Mouse (Mus musculus): ENCODE data around the gene Timm50. TPM values are rescaled to one million over a fixed set of nuclear protein-coding genes. Genes with fewer than 3 reads are reported as not detected.

The Timm50 gene
- 48.9 TPM for polyA plus RNA-seq (2015; fragmentation: Illumina TruSeq; extraction: RNeasy Lipid Tissue Mini Kit (QIAGEN cat#74804); ENCODE audit: low read depth, low replicate concordance)

GRCm38 (mm10) chr7:28311926-28312543 lies at the start of gene Timm50:
Gene Timm50, minus strand, starts transcription at chr7:28312072.

GRCm38 (mm10) chr7:28350155-28350883 lies 38.4 kb upstream of the Timm50 start, which contains the start of gene Rps16:
Gene Rps16, plus strand, starts transcription at chr7:28350652.

GRCm38 (mm10) chr7:28338108-28338998 lies 26.5 kb upstream of the Timm50 start, which contains the start of gene Supt5:
Gene Supt5, minus strand, starts transcription at chr7:28338746.

GRCm38 (mm10) chr7:28301616-28302433 lies 10.0 kb downstream of the Timm50 start, which contains the start of gene Dll3:
Gene Dll3, minus strand, starts transcription at chr7:28302238.

GRCm38 (mm10) chr7:28290638-28291590 lies 21.0 kb downstream of the Timm50 start, which contains the start of gene Selenov:
Gene Selenov, minus strand, starts transcription at chr7:28291186.

GRCm38 (mm10) chr7:28277615-28278278 lies 34.1 kb downstream of the Timm50 start, which contains the start of gene Eid2b:
Gene Eid2b, plus strand, starts transcription at chr7:28277739.

GRCm38 (mm10) chr7:28267129-28268041 lies 44.5 kb downstream of the Timm50 start, which contains the start of gene Eid2:
Gene Eid2, plus strand, starts transcription at chr7:28267881.

Other genes with a start within 250 kb of the Timm50 start
- gene Fcgbp, start 240.8 kb downstream of the Timm50 start, polyA plus RNA-seq (2015; fragmentation: Illumina TruSeq; extraction: RNeasy Lipid Tissue Mini Kit (QIAGEN cat#74804); ENCODE audit: low read depth, low replicate concordance) = 0.06 TPM
- gene 9530053A07Rik, start 182.6 kb downstream of the Timm50 start, polyA plus RNA-seq (2015; fragmentation: Illumina TruSeq; extraction: RNeasy Lipid Tissue Mini Kit (QIAGEN cat#74804); ENCODE audit: low read depth, low replicate concordance) = 0.04 TPM
- 60.8 TPM for gene Fbl, start 142.4 kb downstream of the Timm50 start, polyA plus RNA-seq (2015; fragmentation: Illumina TruSeq; extraction: RNeasy Lipid Tissue Mini Kit (QIAGEN cat#74804); ENCODE audit: low read depth, low replicate concordance)
- gene Dyrk1b, start 132.6 kb downstream of the Timm50 start, polyA plus RNA-seq (2015; fragmentation: Illumina TruSeq; extraction: RNeasy Lipid Tissue Mini Kit (QIAGEN cat#74804); ENCODE audit: low read depth, low replicate concordance) = 17.0 TPM
- 47.8 TPM for gene Eid2, start 44.2 kb downstream of the Timm50 start, polyA plus RNA-seq (2015; fragmentation: Illumina TruSeq; extraction: RNeasy Lipid Tissue Mini Kit (QIAGEN cat#74804); ENCODE audit: low read depth, low replicate concordance)
- 25.0 TPM for gene Eid2b, start 34.3 kb downstream of the Timm50 start, polyA plus RNA-seq (2015; fragmentation: Illumina TruSeq; extraction: RNeasy Lipid Tissue Mini Kit (QIAGEN cat#74804); ENCODE audit: low read depth, low replicate concordance)
- 0.74 TPM for gene Selenov, start 20.9 kb downstream of the Timm50 start, polyA plus RNA-seq (2015; fragmentation: Illumina TruSeq; extraction: RNeasy Lipid Tissue Mini Kit (QIAGEN cat#74804); ENCODE audit: low read depth, low replicate concordance)
- gene Dll3, start 9.8 kb downstream of the Timm50 start, polyA plus RNA-seq (2015; fragmentation: Illumina TruSeq; extraction: RNeasy Lipid Tissue Mini Kit (QIAGEN cat#74804); ENCODE audit: low read depth, low replicate concordance) = 1.0 TPM
- 94.6 TPM for gene Supt5, start 26.7 kb upstream of the Timm50 start, polyA plus RNA-seq (2015; fragmentation: Illumina TruSeq; extraction: RNeasy Lipid Tissue Mini Kit (QIAGEN cat#74804); ENCODE audit: low read depth, low replicate concordance)
- 704 TPM for gene Rps16, start 38.6 kb upstream of the Timm50 start, polyA plus RNA-seq (2015; fragmentation: Illumina TruSeq; extraction: RNeasy Lipid Tissue Mini Kit (QIAGEN cat#74804); ENCODE audit: low read depth, low replicate concordance)
- 4.3 TPM for gene Plekhg2, start 60.5 kb upstream of the Timm50 start, polyA plus RNA-seq (2015; fragmentation: Illumina TruSeq; extraction: RNeasy Lipid Tissue Mini Kit (QIAGEN cat#74804); ENCODE audit: low read depth, low replicate concordance)
- gene Zfp36, start 68.2 kb upstream of the Timm50 start, polyA plus RNA-seq (2015; fragmentation: Illumina TruSeq; extraction: RNeasy Lipid Tissue Mini Kit (QIAGEN cat#74804); ENCODE audit: low read depth, low replicate concordance) = 2.7 TPM
- gene Med29, start 80.6 kb upstream of the Timm50 start, polyA plus RNA-seq (2015; fragmentation: Illumina TruSeq; extraction: RNeasy Lipid Tissue Mini Kit (QIAGEN cat#74804); ENCODE audit: low read depth, low replicate concordance) = 31.3 TPM
- 102 TPM for gene Paf1, start 80.9 kb upstream of the Timm50 start, polyA plus RNA-seq (2015; fragmentation: Illumina TruSeq; extraction: RNeasy Lipid Tissue Mini Kit (QIAGEN cat#74804); ENCODE audit: low read depth, low replicate concordance)
- 4.6 TPM for gene Gmfg, start 125.4 kb upstream of the Timm50 start, polyA plus RNA-seq (2015; fragmentation: Illumina TruSeq; extraction: RNeasy Lipid Tissue Mini Kit (QIAGEN cat#74804); ENCODE audit: low read depth, low replicate concordance)
- gene Lrfn1, start 139.9 kb upstream of the Timm50 start, polyA plus RNA-seq (2015; fragmentation: Illumina TruSeq; extraction: RNeasy Lipid Tissue Mini Kit (QIAGEN cat#74804); ENCODE audit: low read depth, low replicate concordance) = 38.2 TPM
- gene Ifnl2, start 198.4 kb upstream of the Timm50 start, polyA plus RNA-seq (2015; fragmentation: Illumina TruSeq; extraction: RNeasy Lipid Tissue Mini Kit (QIAGEN cat#74804); ENCODE audit: low read depth, low replicate concordance) = not detected
- not detected for gene Ifnl3, start 210.8 kb upstream of the Timm50 start, polyA plus RNA-seq (2015; fragmentation: Illumina TruSeq; extraction: RNeasy Lipid Tissue Mini Kit (QIAGEN cat#74804); ENCODE audit: low read depth, low replicate concordance)
- gene Sycn, start 228.8 kb upstream of the Timm50 start, polyA plus RNA-seq (2015; fragmentation: Illumina TruSeq; extraction: RNeasy Lipid Tissue Mini Kit (QIAGEN cat#74804); ENCODE audit: low read depth, low replicate concordance) = not detected
- not detected for gene Nccrp1, start 235.2 kb upstream of the Timm50 start, polyA plus RNA-seq (2015; fragmentation: Illumina TruSeq; extraction: RNeasy Lipid Tissue Mini Kit (QIAGEN cat#74804); ENCODE audit: low read depth, low replicate concordance)

Data from brain, adult 10 weeks (tissue).